Mouse (Mus musculus) embryonic facial prominence, embryonic 13.5 days (tissue): ENCODE results near the gene Hoxb9. TPM values are rescaled to one million over a fixed set of nuclear protein-coding genes. Genes with fewer than 3 reads are reported as not detected.

ENCODE experiments used
- ATAC-seq: fragments of 200-750 bp; cut with Nextera tagmentation; 2 replicates; pipeline ENCODE4 v1.8.0; 2017; ENCODE audit warnings: low read depth; ENCODE audit not compliant: insufficient number of reproducible peaks, insufficient read depth, low FRiP score, low TSS enrichment
- H3K27ac ChIP-seq: fragments of 300-500 bp; sonication (generic); 2 replicates; pipeline ENCODE4 v1.5.1; 2015; ENCODE audit warnings: moderate library complexity, mild to moderate bottlenecking, inconsistent platforms
- H3K27me3 ChIP-seq: fragments of 300-500 bp; sonication (generic); 2 replicates; pipeline ENCODE4 v1.6.1; 2015; ENCODE audit warnings: mild to moderate bottlenecking, inconsistent platforms
- H3K36me3 ChIP-seq: fragments of 300-500 bp; sonication (generic); 2 replicates; pipeline ENCODE4 v1.6.1; 2015; ENCODE audit warnings: mild to moderate bottlenecking, inconsistent platforms
- H3K4me1 ChIP-seq: fragments of 300-500 bp; sonication (generic); 2 replicates; pipeline ENCODE4 v1.6.1; 2015; ENCODE audit warnings: inconsistent platforms
- H3K4me2 ChIP-seq: fragments of 300-500 bp; sonication (generic); 2 replicates; pipeline ENCODE4 v1.6.1; 2015; ENCODE audit warnings: moderate library complexity, mild to moderate bottlenecking, inconsistent platforms
- H3K4me3 ChIP-seq: fragments of 300-500 bp; sonication (generic); 2 replicates; pipeline ENCODE4 v1.5.1; 2015; ENCODE audit warnings: mild to moderate bottlenecking, inconsistent platforms
- H3K9ac ChIP-seq: fragments of 300-500 bp; sonication (generic); 2 replicates; pipeline ENCODE4 v1.6.1; 2015; ENCODE audit warnings: mild to moderate bottlenecking, inconsistent platforms
- H3K9me3 ChIP-seq: fragments of 300-500 bp; sonication (generic); 2 replicates; pipeline ENCODE4 v1.6.1; 2016; ENCODE audit warnings: inconsistent platforms
- WGBS: fragments of 180-500 bp; shearing (Covaris S2); methylation state at CpG from one replicate; pipeline ENCODE4 v1.1.7; 2015; ENCODE audit warnings: mixed read lengths; 5-methylcytosine and 5-hydroxymethylcytosine counted together
- microRNA counts: library from miRNA; unstranded; fragments of <30 nt; microRNA quantifications from one replicate; lab custom pipeline; 2016
- microRNA-seq: library from miRNA; unstranded; fragments of <30 nt; microRNA quantifications from one replicate; pipeline ENCODE4, GENCODE M21; 2016
- polyA plus RNA-seq: library from polyadenylated mRNA; unstranded; fragments of >200 nt; fragmentation: Nextera tagmentation; extraction: Ambion mirVana; gene quantifications from 2 replicates; pipeline ENCODE4 v1.2.1, GENCODE M21; 2015

Hoxb9 gene
- polyA plus RNA-seq, 1 experiment from 2014 or later, result 0.13 TPM

DNA sequence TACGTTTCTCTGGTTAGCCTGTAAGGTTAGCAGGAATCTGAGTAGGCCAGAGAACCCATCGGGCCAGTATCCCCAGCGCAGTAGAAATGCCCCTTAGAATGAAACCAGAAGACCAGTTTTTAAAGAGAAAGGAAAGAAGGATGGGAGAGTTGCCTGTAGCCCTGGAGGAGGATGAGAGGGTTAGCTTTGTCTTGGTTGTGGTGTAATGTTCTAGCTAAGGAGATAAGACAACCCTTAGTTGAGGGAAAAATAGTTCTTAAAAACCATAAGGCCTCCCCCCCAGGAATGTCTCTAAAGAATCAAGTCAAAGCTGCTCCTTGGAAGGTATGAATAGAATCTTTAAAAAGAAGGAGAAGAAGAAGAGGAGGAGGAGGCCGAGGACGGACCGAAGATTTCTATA, 51.5 kb downstream of the Hoxb9 start:
- peaks cover 100% of the 10 kb centered on the region for H3K27me3 ChIP-seq
- H3K4me3 ChIP-seq, result no peak overlapping the region
- no peaks in the 10 kb centered on the region for H3K36me3 ChIP-seq
- 6% methylated on average over 6 of the region's 6 CpGs for WGBS
- no peak overlapping the region for H3K4me2 ChIP-seq
- no peak overlapping the region for H3K9ac ChIP-seq
- no peak overlapping the region for H3K27ac ChIP-seq
- H3K9me3 ChIP-seq, result no peaks in the 10 kb centered on the region
- ATAC-seq, result no peak
- peaks cover 4% of the 10 kb centered on the region; the same call in 1 of the 2 replicates for H3K4me1 ChIP-seq

DNA sequence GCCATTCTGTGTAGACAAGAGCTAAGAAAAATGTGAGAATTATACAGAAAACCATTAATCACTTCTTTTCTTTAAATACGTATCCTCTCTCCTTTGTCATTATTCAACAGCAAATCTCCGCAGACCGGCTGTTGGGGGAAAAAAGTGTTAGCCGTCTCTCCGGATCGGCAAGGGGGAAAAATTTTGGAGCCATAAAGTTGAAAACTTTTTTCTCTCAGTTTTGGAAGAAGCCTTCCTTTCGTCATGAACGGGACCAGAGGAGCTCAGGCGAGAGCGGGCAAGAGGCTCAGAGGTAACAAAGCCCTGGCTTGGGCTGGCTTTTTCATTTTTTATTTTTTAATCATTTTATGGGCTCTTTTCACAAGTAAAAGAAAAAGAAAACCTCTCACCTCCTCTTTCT, 51.9 kb downstream of the Hoxb9 start, which contains the start of gene Hoxb3:
Gene Hoxb3, plus strand, starts transcription at position 173 of the 400 bp plus-strand sequence.
- H3K4me1 ChIP-seq, result peaks cover 4% of the 10 kb centered on the region; the same call in 1 of the 2 replicates
- no peak for ATAC-seq
- no peaks in the 10 kb centered on the region for H3K36me3 ChIP-seq
- no peak within 1 kb of the TSS for H3K4me2 ChIP-seq
- WGBS, result 3% methylated on average over 10 of the region's 10 CpGs
- peaks cover 100% of the 10 kb centered on the region for H3K27me3 ChIP-seq
- H3K9me3 ChIP-seq, result no peaks in the 10 kb centered on the region
- no peak within 1 kb of the TSS for H3K4me3 ChIP-seq
- no peak within 1 kb of the TSS for H3K27ac ChIP-seq
- no peak within 1 kb of the TSS for H3K9ac ChIP-seq

DNA sequence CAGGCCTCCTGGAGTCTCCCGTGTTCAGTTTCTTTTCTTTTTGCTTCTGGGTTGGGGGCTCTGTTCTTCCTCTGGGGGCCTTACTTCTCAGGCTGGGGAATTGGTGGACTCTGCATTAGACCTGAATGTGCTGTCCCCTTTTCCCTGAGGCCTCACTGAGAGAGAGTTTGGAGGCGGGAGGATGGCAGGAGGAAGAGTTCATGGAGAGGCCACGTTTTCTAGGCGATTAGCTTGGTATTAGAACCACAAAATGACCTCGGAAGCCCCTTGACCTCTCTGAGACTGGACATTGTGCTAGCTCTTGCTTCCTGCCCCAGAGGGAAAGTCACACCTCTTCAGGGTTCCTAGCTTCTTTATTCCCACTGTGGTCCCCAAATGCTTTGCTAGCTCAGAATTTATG, 52.9 kb downstream of the Hoxb9 start:
- ATAC-seq, result no peak
- H3K36me3 ChIP-seq, result no peaks in the 10 kb centered on the region
- H3K27ac ChIP-seq, result no peak overlapping the region
- no peak overlapping the region for H3K9ac ChIP-seq
- H3K4me2 ChIP-seq, result no peak overlapping the region
- WGBS, result under 1% methylated on average over 5 of the region's 5 CpGs
- H3K27me3 ChIP-seq, result peaks cover 100% of the 10 kb centered on the region
- no peak overlapping the region for H3K4me3 ChIP-seq
- H3K4me1 ChIP-seq, result no peaks in the 10 kb centered on the region
- H3K9me3 ChIP-seq, result no peaks in the 10 kb centered on the region

DNA sequence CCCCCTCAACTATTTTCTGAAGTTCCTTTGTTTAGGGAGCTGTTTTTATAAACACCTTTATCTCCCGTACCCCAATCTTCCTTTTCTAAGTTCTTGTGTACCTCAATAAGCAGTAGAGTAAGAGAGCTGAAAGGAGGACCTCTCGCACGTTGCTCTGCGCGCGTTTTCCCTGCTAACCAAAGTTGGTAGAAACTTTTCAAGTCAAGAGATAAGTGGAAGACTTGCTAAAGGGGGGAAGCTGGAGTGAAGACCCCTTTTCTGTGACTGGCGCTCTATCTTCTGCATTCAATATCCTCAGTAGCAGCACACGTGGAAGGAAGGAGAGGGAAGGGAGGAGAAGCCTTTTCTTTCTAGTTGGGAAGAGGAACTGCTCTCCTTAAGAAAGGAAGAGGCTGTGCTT, 53.7 kb downstream of the Hoxb9 start:
- no peak overlapping the region for H3K27ac ChIP-seq
- ATAC-seq, result no peak
- H3K4me2 ChIP-seq, result no peak overlapping the region
- 2% methylated on average over 8 of the region's 8 CpGs for WGBS
- no peaks in the 10 kb centered on the region for H3K4me1 ChIP-seq
- no peak overlapping the region for H3K9ac ChIP-seq
- H3K9me3 ChIP-seq, result no peaks in the 10 kb centered on the region
- no peak overlapping the region for H3K4me3 ChIP-seq
- no peaks in the 10 kb centered on the region for H3K36me3 ChIP-seq
- peaks cover 100% of the 10 kb centered on the region for H3K27me3 ChIP-seq

DNA sequence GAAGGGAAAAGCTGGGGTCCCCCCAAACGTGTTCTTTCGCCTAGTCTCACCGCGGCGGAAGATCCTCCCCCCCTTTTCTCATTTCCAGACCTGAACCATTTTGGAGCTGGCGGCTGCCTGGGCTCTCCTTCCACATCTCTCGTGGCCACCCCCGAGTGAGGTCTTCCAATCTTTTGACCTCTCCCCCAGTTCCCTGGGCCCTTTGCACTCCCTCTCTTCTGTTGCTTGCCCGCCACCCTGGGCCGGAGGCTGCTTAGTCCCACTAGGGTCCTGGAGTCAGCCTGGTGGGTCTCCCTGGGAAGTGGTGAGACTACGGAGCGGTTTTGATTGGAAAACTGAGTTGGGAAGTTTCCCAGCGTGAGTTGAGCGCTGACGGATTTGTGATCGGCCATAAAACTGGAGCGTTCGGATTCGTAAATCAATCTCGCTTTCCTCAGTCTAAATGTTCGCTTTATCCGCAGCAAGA, 54.5 kb downstream of the Hoxb9 start:
- H3K36me3 ChIP-seq, result no peaks in the 10 kb centered on the region
- H3K9me3 ChIP-seq, result no peaks in the 10 kb centered on the region
- ATAC-seq, result no peak
- H3K27ac ChIP-seq, result no peak overlapping the region
- H3K4me2 ChIP-seq, result no peak overlapping the region
- no peak overlapping the region for H3K9ac ChIP-seq
- peaks cover 100% of the 10 kb centered on the region for H3K27me3 ChIP-seq
- 3% methylated on average over 22 of the region's 22 CpGs for WGBS
- H3K4me1 ChIP-seq, result no peaks in the 10 kb centered on the region
- no peak overlapping the region for H3K4me3 ChIP-seq

MicroRNAs within 50 kb of the gene (microRNA counts, 519-probe panel; counts per million panel counts)
- microRNA mmu-miR-10a (lab: Ali Mortazavi, UCI) (2,242 counts per million, percentile 55 among the panel's probes with 10 or more counts), microRNA mmu-miR-196a (lab: Ali Mortazavi, UCI) (236 counts per million, percentile 44 among the panel's probes with 10 or more counts)

Small RNA genes lying within 50 kb of the gene (microRNA-seq; reads per million reads assigned to microRNA genes)
- 431 reads per million, percentile 70 among the genes with 10 or more reads in this experiment for gene Mir10a
- gene Mir196a-1, result not detected

Other genes starting within 250 kb of the Hoxb9 start
- not detected in 2 replicates for gene Gip, start 246.9 kb upstream of the Hoxb9 start, polyA plus RNA-seq
- gene Snf8, start 236.6 kb upstream of the Hoxb9 start, polyA plus RNA-seq, result 95.5 and 107 TPM in 2 replicates
- 39.8 and 43.2 TPM in 2 replicates for gene Ube2z, start 206.1 kb upstream of the Hoxb9 start, polyA plus RNA-seq
- gene Atp5g1, start 195.8 kb upstream of the Hoxb9 start, polyA plus RNA-seq, result 513 and 576 TPM in 2 replicates
- gene Calcoco2, start 159.5 kb upstream of the Hoxb9 start, polyA plus RNA-seq, result not detected in 2 replicates
- gene Ttll6, start 137.7 kb upstream of the Hoxb9 start, polyA plus RNA-seq, result 0.08 and 0.25 TPM in 2 replicates
- gene Hoxb13, start 77.1 kb upstream of the Hoxb9 start, polyA plus RNA-seq, result not detected in 2 replicates
- 0.37 TPM in 1 of 2 replicates, not detected in the other for gene Hoxb8, start 10.4 kb downstream of the Hoxb9 start, polyA plus RNA-seq
- gene Hoxb7, start 15.2 kb downstream of the Hoxb9 start, polyA plus RNA-seq, result 0.15 TPM in 1 of 2 replicates, not detected in the other
- 4.0 TPM in 1 of 2 replicates, not detected in the other for gene Hoxb6, start 21.0 kb downstream of the Hoxb9 start, polyA plus RNA-seq
- gene Hoxb5, start 31.9 kb downstream of the Hoxb9 start, polyA plus RNA-seq, result 6.0 TPM in 1 of 2 replicates, not detected in the other
- 0.13 TPM in 1 of 2 replicates, not detected in the other for gene Hoxb4, start 46.8 kb downstream of the Hoxb9 start, polyA plus RNA-seq
- gene Hoxb3, start 51.9 kb downstream of the Hoxb9 start, polyA plus RNA-seq, result not detected in 2 replicates
- gene Hoxb2, start 79.1 kb downstream of the Hoxb9 start, polyA plus RNA-seq, result 0.28 and 0.52 TPM in 2 replicates
- not detected in 2 replicates for gene Hoxb1, start 94.3 kb downstream of the Hoxb9 start, polyA plus RNA-seq
- gene Skap1, start 193.1 kb downstream of the Hoxb9 start, polyA plus RNA-seq, result 0.49 and 0.61 TPM in 2 replicates